Mouse (Mus musculus) heart, adult 2 months (tissue): ENCODE measurements around the gene Fhit. TPM values are rescaled to one million over a fixed set of nuclear protein-coding genes. Genes with fewer than 3 reads are reported as not detected.

Source experiments
- DNase-seq, 2 experiments: peaks; one replicate each; pipeline ENCODE4 v3.0.0; 2021
- H3K27ac ChIP-seq: fragments of 200-600 bp; 2 replicates; pipeline ENCODE4 v1.8.1; 2022
- H3K27me3 ChIP-seq: fragments of 200-500 bp; 2 replicates; pipeline ENCODE4 v1.6.1; 2012; ENCODE audit warnings: mild to moderate bottlenecking, low read length, inconsistent platforms, mixed read lengths; ENCODE audit not compliant: control insufficient read depth, insufficient read depth
- H3K36me3 ChIP-seq: fragments of 200-500 bp; 2 replicates; pipeline ENCODE4 v1.6.1; 2012; ENCODE audit warnings: low read length, inconsistent platforms; ENCODE audit not compliant: control insufficient read depth, insufficient read depth
- H3K4me1 ChIP-seq: fragments of 200-500 bp; 2 replicates; pipeline ENCODE4 v1.6.1; 2011; ENCODE audit warnings: low read length; ENCODE audit not compliant: control insufficient read depth, insufficient read depth
- H3K4me3 ChIP-seq: fragments of 200-600 bp; 2 replicates; pipeline ENCODE4 v1.8.1; 2022
- H3K79me2 ChIP-seq: fragments of 200-500 bp; replicated peaks from 2 replicates; pipeline ENCODE4 v1.6.1; 2012; ENCODE audit warnings: mild to moderate bottlenecking, inconsistent platforms, low read length, moderate library complexity, mixed read lengths; ENCODE audit not compliant: control insufficient read depth, insufficient read depth
- H3K9ac ChIP-seq: fragments of 200-500 bp; 2 replicates; pipeline ENCODE4 v1.6.1; 2012; ENCODE audit warnings: low read depth, mild to moderate bottlenecking, control low read depth, inconsistent platforms, low read length, mixed read lengths
- CTCF ChIP-seq: fragments of 200-600 bp; IDR thresholded peaks from 2 replicates; pipeline ENCODE4 v1.8.1; 2022; ENCODE audit warnings: antibody characterized with exemption, mild to moderate bottlenecking, moderate library complexity
- EP300 ChIP-seq: fragments of 200-500 bp; IDR thresholded peaks from 2 replicates; pipeline ENCODE4 v1.6.1; 2011; ENCODE audit warnings: low read depth, low read length, control low read depth; ENCODE audit not compliant: insufficient read depth
- POLR2A ChIP-seq: fragments of 200-500 bp; IDR thresholded peaks from 2 replicates; pipeline ENCODE4 v1.6.1; 2011; ENCODE audit warnings: mild to moderate bottlenecking, low read depth, low read length, control low read depth; ENCODE audit not compliant: insufficient read depth
- WGBS: fragments of 180-500 bp; shearing (Covaris S2); methylation state at CpG from one replicate; pipeline ENCODE4 v1.1.7; 2018; 5-methylcytosine and 5-hydroxymethylcytosine counted together
- intact Hi-C: fragments of 180-260 bp; cut with DNase I; formaldehyde crosslinking; loops from one replicate; pipeline ENCODE4 v1.15.1; 2025
- polyA plus RNA-seq: library from polyadenylated mRNA; depleted of rRNA; stranded (reverse); fragments of >200 nt; gene quantifications from 2 replicates; pipeline ENCODE4 v1.2.3, GENCODE M21; 2012
- total RNA-seq, 2 experiments: library from RNA; stranded (reverse); gene quantifications; 2 replicates each; pipeline ENCODE4 v1.2.3; 2021

Fhit gene
- total and polyA plus RNA-seq, 3 experiments, result 1.7 to 2.3 (median 1.7) TPM

DNA sequence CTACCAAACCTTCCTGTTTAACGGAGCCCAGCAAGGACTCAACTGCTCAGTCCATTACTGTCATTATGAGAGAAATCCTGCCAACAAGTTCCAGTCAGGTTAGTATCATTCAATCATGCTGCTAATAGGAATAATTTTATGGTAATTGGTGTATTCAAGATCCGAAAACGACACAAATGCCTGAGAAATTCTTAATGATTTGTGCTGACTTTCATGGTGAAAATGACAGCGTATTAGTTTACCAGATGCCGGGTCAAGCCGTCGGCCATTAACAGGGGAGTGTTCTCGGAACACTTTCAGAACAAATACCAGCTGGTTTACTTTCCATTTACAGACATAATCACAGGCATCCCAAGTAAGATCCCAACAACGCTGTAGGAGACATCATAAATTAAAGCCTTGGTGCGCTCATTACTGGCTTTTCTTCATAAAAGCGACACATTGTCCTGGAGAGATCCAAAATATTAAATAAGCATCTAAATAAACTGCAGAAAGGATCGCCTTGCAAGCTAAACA lies 451.0 kb downstream of the Fhit start:
- H3K36me3 ChIP-seq, result no peaks in the 10 kb centered on the region
- WGBS, result 89% methylated on average over 12 of the region's 12 CpGs
- H3K79me2 ChIP-seq, result no peaks in the 10 kb centered on the region
- no peaks in the 10 kb centered on the region for H3K27me3 ChIP-seq
- no peaks in the 10 kb centered on the region for H3K4me1 ChIP-seq
- DNase-seq, result no peak
- no peak overlapping the region for H3K4me3 ChIP-seq
- no peak overlapping the region for H3K27ac ChIP-seq
- TF ChIP-seq POLR2A, result no peak
- no peak for TF ChIP-seq CTCF
- no peak for TF ChIP-seq EP300
- intact Hi-C loops, result no loop called here
- no peak overlapping the region for H3K9ac ChIP-seq

GRCm38 (mm10) chr14:10701707-10702106 lies 460.1 kb downstream of the Fhit start:
- Histone ChIP-seq H3K4me1 (no peaks in the 10 kb centered on the region), H3K79me2 (no peaks in the 10 kb centered on the region), H3K9ac (no peak overlapping the region), H3K27me3 (no peaks in the 10 kb centered on the region), H3K36me3 (no peaks in the 10 kb centered on the region), H3K27ac (no peak overlapping the region), H3K4me3 (no peak overlapping the region)
- WGBS, result 61% methylated on average over 2 of the region's 2 CpGs
- TF ChIP-seq CTCF (no peak), POLR2A (no peak), EP300 (no peak)
- intact Hi-C loops, result no loop called here
- no peak for DNase-seq

DNA sequence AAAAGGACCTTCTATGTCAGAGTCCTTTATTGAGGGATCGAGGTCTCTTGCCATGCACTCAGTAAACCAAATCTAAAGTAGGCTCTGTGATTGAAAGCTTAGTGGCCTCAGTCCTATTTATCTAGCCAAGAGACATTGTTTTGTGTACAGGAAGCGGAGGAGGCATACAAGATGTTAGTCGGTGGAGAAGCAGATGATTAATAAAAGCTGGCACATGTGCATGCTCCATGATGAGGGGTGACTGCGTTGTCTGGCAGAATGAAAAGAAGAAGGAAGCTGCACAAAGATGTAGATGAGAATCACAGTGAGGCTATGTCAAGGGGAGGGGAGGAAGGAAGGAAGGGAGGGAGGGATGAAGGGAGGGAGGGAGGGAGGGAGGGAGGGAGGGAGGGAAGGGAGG lies 481.8 kb downstream of the Fhit start:
- DNase-seq, result no peak
- Histone ChIP-seq H3K4me1 (no peaks in the 10 kb centered on the region; the same call in 1 of the 2 replicates), H3K79me2 (no peaks in the 10 kb centered on the region), H3K27me3 (no peaks in the 10 kb centered on the region), H3K9ac (no peak overlapping the region), H3K36me3 (no peaks in the 10 kb centered on the region), H3K4me3 (no peak overlapping the region), H3K27ac (no peak overlapping the region)
- TF ChIP-seq EP300 (no peak), POLR2A (no peak), CTCF (no peak)
- WGBS, result 57% methylated on average over 4 of the region's 4 CpGs
- intact Hi-C loops, result no loop called here

DNA sequence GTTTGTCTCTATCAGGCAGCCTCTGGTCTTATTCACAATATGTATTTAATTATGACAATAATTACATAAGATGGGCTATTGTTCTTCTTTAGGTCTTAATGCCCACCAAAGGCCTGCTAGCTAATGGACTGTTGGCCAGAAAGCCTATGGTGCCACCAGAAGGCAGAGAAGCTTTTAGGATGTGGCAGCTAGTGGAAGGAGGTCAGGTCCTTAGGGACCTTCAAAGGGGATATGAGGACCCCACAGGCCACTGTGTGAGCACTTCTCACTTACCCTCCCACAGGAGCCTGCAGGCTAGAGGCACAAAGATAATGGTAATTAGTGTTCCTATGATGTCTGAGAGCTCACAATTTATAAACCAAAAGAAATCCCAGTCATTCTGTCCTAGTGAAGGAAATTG lies 482.2 kb downstream of the Fhit start:
- no peak for DNase-seq
- Histone ChIP-seq H3K36me3 (no peaks in the 10 kb centered on the region), H3K27ac (no peak overlapping the region), H3K4me3 (no peak overlapping the region), H3K27me3 (no peaks in the 10 kb centered on the region), H3K79me2 (no peaks in the 10 kb centered on the region), H3K9ac (no peak overlapping the region), H3K4me1 (no peaks in the 10 kb centered on the region; the same call in 1 of the 2 replicates)
- intact Hi-C loops, result no loop called here
- no peak for TF ChIP-seq EP300
- TF ChIP-seq POLR2A, result no peak
- TF ChIP-seq CTCF, result no peak

- intact Hi-C loops, result no loop called here
- no peak overlapping the region for H3K9ac ChIP-seq
- peak; percentile 57 to 69 for DNase-seq
- no peaks in the 10 kb centered on the region for H3K79me2 ChIP-seq
- 17% methylated on average over 2 of the region's 2 CpGs for WGBS
- TF ChIP-seq EP300, result no peak
- TF ChIP-seq POLR2A, result no peak
- no peak for TF ChIP-seq CTCF
- H3K4me1 ChIP-seq, result no peaks in the 10 kb centered on the region; the same call in 1 of the 2 replicates
- H3K27ac ChIP-seq, result no peak overlapping the region
- H3K27me3 ChIP-seq, result no peaks in the 10 kb centered on the region
- H3K4me3 ChIP-seq, result no peak overlapping the region
- no peaks in the 10 kb centered on the region for H3K36me3 ChIP-seq
Measured at GRCm38 (mm10) chr14:10677627-10678026, 484.2 kb downstream of the Fhit start.

- DNase-seq, result no peak
- TF ChIP-seq EP300 (no peak), CTCF (no peak), POLR2A (no peak)
- Histone ChIP-seq H3K9ac (no peak overlapping the region), H3K36me3 (no peaks in the 10 kb centered on the region), H3K4me3 (no peak overlapping the region), H3K27me3 (no peaks in the 10 kb centered on the region), H3K79me2 (no peaks in the 10 kb centered on the region), H3K4me1 (no peaks in the 10 kb centered on the region; the same call in 1 of the 2 replicates), H3K27ac (no peak overlapping the region)
- intact Hi-C loops, result no loop called here
- WGBS, result 88% methylated on average over 4 of the region's 4 CpGs
Measured at GRCm38 (mm10) chr14:10660247-10660646, 501.6 kb downstream of the Fhit start.
